Mouse (Mus musculus) lung, postnatal 0 days (tissue): Measurements from ENCODE around the gene Sik1. TPM values are rescaled to one million over a fixed set of nuclear protein-coding genes. Genes with fewer than 3 reads are reported as not detected.
A peak's percentile ranks its signal among the peaks of the same experiment; 100 is the strongest.

Experiments
- ATAC-seq: fragments of 200-750 bp; cut with Nextera tagmentation; 2 replicates; pipeline ENCODE4 v1.8.0; 2017; ENCODE audit warnings: moderate library complexity
- DNase-seq: peaks from one replicate; pipeline ENCODE4 v3.0.0-alpha.2; 2016; ENCODE audit warnings: low spot score
- H3K27ac ChIP-seq: fragments of 300-500 bp; sonication (generic); 2 replicates; pipeline ENCODE4 v1.5.1; 2014; ENCODE audit warnings: antibody characterized with exemption, mild to moderate bottlenecking, low read length, mixed read lengths
- H3K27me3 ChIP-seq: fragments of 300-500 bp; sonication (generic); replicated peaks from 2 replicates; pipeline ENCODE4 v1.6.1; 2014; ENCODE audit warnings: low read length, mixed read lengths; ENCODE audit not compliant: insufficient read depth
- H3K36me3 ChIP-seq: fragments of 300-500 bp; sonication (generic); 2 replicates; pipeline ENCODE4 v1.6.1; 2014; ENCODE audit warnings: low read length, mixed read lengths; ENCODE audit not compliant: insufficient read depth
- H3K4me1 ChIP-seq: fragments of 300-500 bp; sonication (generic); 2 replicates; pipeline ENCODE4 v1.6.1; 2014; ENCODE audit warnings: antibody characterized with exemption, low read depth, low read length, mixed read lengths; ENCODE audit not compliant: insufficient read depth
- H3K4me2 ChIP-seq: fragments of 300-500 bp; sonication (generic); replicated peaks from 2 replicates; pipeline ENCODE4 v1.6.1; 2014; ENCODE audit warnings: low read depth, mild to moderate bottlenecking, low read length, moderate library complexity, mixed read lengths
- H3K4me3 ChIP-seq: fragments of 300-500 bp; sonication (generic); 2 replicates; pipeline ENCODE4 v1.5.1; 2014; ENCODE audit warnings: low read depth, low read length
- H3K9ac ChIP-seq: fragments of 300-500 bp; sonication (generic); replicated peaks from 2 replicates; pipeline ENCODE4 v1.6.1; 2014; ENCODE audit warnings: low read depth, mild to moderate bottlenecking
- H3K9me3 ChIP-seq: fragments of 300-500 bp; sonication (generic); 2 replicates; pipeline ENCODE4 v1.6.1; 2016; ENCODE audit warnings: low read length, mixed read lengths
- CTCF ChIP-seq: IDR thresholded peaks from 2 replicates; pipeline ENCODE4 v1.5.1; 2016; ENCODE audit warnings: antibody characterized with exemption, mild to moderate bottlenecking
- EP300 ChIP-seq: IDR thresholded peaks from 2 replicates; pipeline ENCODE4 v1.6.1; 2016; ENCODE audit warnings: antibody characterized with exemption, mild to moderate bottlenecking, control low read depth
- WGBS: fragments of 180-500 bp; shearing (Covaris S2); extraction: QIAGEN DNeasy Blood & Tissue Kit; methylation state at CpG from one replicate; pipeline ENCODE4 v1.1.7; 2014; 5-methylcytosine and 5-hydroxymethylcytosine counted together
- polyA plus RNA-seq: library from polyadenylated mRNA; unstranded; fragments of >200 nt; fragmentation: Nextera tagmentation; extraction: Ambion mirVana; gene quantifications from 2 replicates; pipeline ENCODE4 v1.2.1, GENCODE M21; 2015

The Sik1 gene
- polyA plus RNA-seq, 1 experiment from 2014 or later: 35.9 TPM

- WGBS: 86% methylated on average over 7 of the region's 7 CpGs
- TF ChIP-seq EP300 (no peak), CTCF (no peak)
- Histone ChIP-seq H3K36me3 (no peaks in the 10 kb centered on the region), H3K27ac (no peak overlapping the region), H3K4me1 (no peaks in the 10 kb centered on the region; the same call in 1 of the 2 replicates), H3K9me3 (no peaks in the 10 kb centered on the region), H3K27me3 (no peaks in the 10 kb centered on the region), H3K9ac (no peak overlapping the region), H3K4me2 (no peak overlapping the region), H3K4me3 (no peak overlapping the region)
- ATAC-seq (no peak), DNase-seq (no peak)
Observed at GRCm38 (mm10) chr17:31809136-31809535, 46.5 kb downstream of the Sik1 start.

GRCm38 (mm10) chr17:31808082-31808875, 47.3 kb downstream of the Sik1 start:
- TF ChIP-seq CTCF (no peak), EP300 (no peak)
- H3K4me1 ChIP-seq: no peaks in the 10 kb centered on the region; the same call in 1 of the 2 replicates
- 46% methylated on average over 10 of the region's 10 CpGs for WGBS
- no peak overlapping the region for H3K4me2 ChIP-seq
- H3K27ac ChIP-seq: no peak overlapping the region
- no peaks in the 10 kb centered on the region for H3K27me3 ChIP-seq
- H3K36me3 ChIP-seq: no peaks in the 10 kb centered on the region
- ATAC-seq (peak; percentile 67), DNase-seq (peak; percentile 66)
- H3K4me3 ChIP-seq: no peak overlapping the region
- H3K9me3 ChIP-seq: no peaks in the 10 kb centered on the region
- H3K9ac ChIP-seq: no peak overlapping the region

- Histone ChIP-seq H3K36me3 (no peaks in the 10 kb centered on the region), H3K4me1 (no peaks in the 10 kb centered on the region; the same call in 1 of the 2 replicates), H3K4me3 (no peak overlapping the region), H3K27ac (no peak overlapping the region), H3K4me2 (no peak overlapping the region), H3K9me3 (no peaks in the 10 kb centered on the region), H3K27me3 (no peaks in the 10 kb centered on the region), H3K9ac (no peak overlapping the region)
- 65% methylated on average over 3 of the region's 3 CpGs for WGBS
- no peak for DNase-seq
- TF ChIP-seq CTCF: no peak
- TF ChIP-seq EP300: no peak
- ATAC-seq: no peak
Observed at GRCm38 (mm10) chr17:31806496-31806895, 49.1 kb downstream of the Sik1 start.

GRCm38 (mm10) chr17:31806025-31806424, 49.6 kb downstream of the Sik1 start:
- DNase-seq: peak; percentile 36
- WGBS: 63% methylated on average over 8 of the region's 8 CpGs
- H3K27me3 ChIP-seq: no peaks in the 10 kb centered on the region
- H3K4me3 ChIP-seq: no peak overlapping the region
- H3K27ac ChIP-seq: no peak overlapping the region
- H3K9ac ChIP-seq: no peak overlapping the region
- TF ChIP-seq CTCF (no peak), EP300 (no peak)
- no peak overlapping the region for H3K4me2 ChIP-seq
- no peaks in the 10 kb centered on the region; the same call in 1 of the 2 replicates for H3K4me1 ChIP-seq
- no peaks in the 10 kb centered on the region for H3K9me3 ChIP-seq
- 0 out of 2 replicates have a peak, but pooled peaks have one; percentile 24 for ATAC-seq
- H3K36me3 ChIP-seq: no peaks in the 10 kb centered on the region

GRCm38 (mm10) chr17:31805585-31805984, 50.0 kb downstream of the Sik1 start:
- WGBS: 44% methylated on average over 4 of the region's 4 CpGs
- H3K9ac ChIP-seq: no peak overlapping the region
- H3K4me1 ChIP-seq: no peaks in the 10 kb centered on the region; the same call in 1 of the 2 replicates
- ATAC-seq (no peak), DNase-seq (no peak)
- TF ChIP-seq CTCF: no peak
- no peak for TF ChIP-seq EP300
- H3K27ac ChIP-seq: no peak overlapping the region
- no peaks in the 10 kb centered on the region for H3K36me3 ChIP-seq
- H3K4me2 ChIP-seq: no peak overlapping the region
- H3K27me3 ChIP-seq: no peaks in the 10 kb centered on the region
- no peak overlapping the region for H3K4me3 ChIP-seq
- H3K9me3 ChIP-seq: no peaks in the 10 kb centered on the region

GRCm38 (mm10) chr17:31802272-31803017, 53.2 kb downstream of the Sik1 start:
- Histone ChIP-seq H3K9ac (no peak overlapping the region), H3K27ac (no peak overlapping the region), H3K27me3 (no peaks in the 10 kb centered on the region), H3K4me2 (no peak overlapping the region), H3K36me3 (no peaks in the 10 kb centered on the region), H3K9me3 (no peaks in the 10 kb centered on the region), H3K4me1 (no peaks in the 10 kb centered on the region), H3K4me3 (no peak overlapping the region)
- WGBS: 49% methylated on average over 7 of the region's 7 CpGs
- DNase-seq: no peak
- TF ChIP-seq CTCF (no peak), EP300 (no peak)
- no peak for ATAC-seq
